Mouse (Mus musculus): ENCODE data around the gene Qk. TPM values are rescaled to one million over a fixed set of nuclear protein-coding genes. Genes with fewer than 3 reads are reported as not detected.

Gene Qk
- polyA plus RNA-seq, 1 experiment from 2014 or later = 37.0 TPM

- H3K27me3 ChIP-seq (ENCODE audit: control insufficient read depth, insufficient read depth, low read depth, low read length) = no peaks in the 10 kb centered on the region
- ATAC-seq (ENCODE audit: low read depth) = no peak
- H3K36me3 ChIP-seq (ENCODE audit: control insufficient read depth, insufficient read depth, low read length) = no peaks in the 10 kb centered on the region
- no peak overlapping the region for H3K9ac ChIP-seq (ENCODE audit: low read length)
- no peak overlapping the region for H3K4me2 ChIP-seq (ENCODE audit: low read depth, low read length)
- H3K9me3 ChIP-seq (ENCODE audit: control insufficient read depth, low read length) = no peaks in the 10 kb centered on the region
- no peak overlapping the region for H3K27ac ChIP-seq (ENCODE audit: low read length)
- 49% methylated on average over 5 of the region's 5 CpGs for WGBS
- no peak overlapping the region for H3K4me3 ChIP-seq (ENCODE audit: low read length)
- peaks cover 5% of the 10 kb centered on the region for H3K4me1 ChIP-seq (replicated peaks; ENCODE audit: control insufficient read depth, insufficient read depth, low read length)
Observed at GRCm38 (mm10) chr17:10329461-10329860, 9.8 kb upstream of the Qk start.

GRCm38 (mm10) chr17:10328544-10329100, 9.0 kb upstream of the Qk start:
- no peaks in the 10 kb centered on the region for H3K9me3 ChIP-seq (ENCODE audit: control insufficient read depth, low read length)
- ATAC-seq (ENCODE audit: low read depth) = no peak
- H3K36me3 ChIP-seq (ENCODE audit: control insufficient read depth, insufficient read depth, low read length) = no peaks in the 10 kb centered on the region
- H3K27ac ChIP-seq (ENCODE audit: low read length) = no peak overlapping the region
- H3K9ac ChIP-seq (ENCODE audit: low read length) = no peak overlapping the region
- H3K4me2 ChIP-seq (ENCODE audit: low read depth, low read length) = no peak overlapping the region
- H3K27me3 ChIP-seq (ENCODE audit: control insufficient read depth, insufficient read depth, low read depth, low read length) = no peaks in the 10 kb centered on the region
- no peak overlapping the region for H3K4me3 ChIP-seq (ENCODE audit: low read length)
- WGBS = 86% methylated on average over 9 of the region's 9 CpGs
- peaks cover 3% of the 10 kb centered on the region for H3K4me1 ChIP-seq (replicated peaks; ENCODE audit: control insufficient read depth, insufficient read depth, low read length)

GRCm38 (mm10) chr17:10327584-10328210, 8.0 kb upstream of the Qk start:
- Histone ChIP-seq H3K9me3 (ENCODE audit: control insufficient read depth, low read length) (no peaks in the 10 kb centered on the region), H3K9ac (ENCODE audit: low read length) (no peak overlapping the region), H3K27ac (ENCODE audit: low read length) (no peak overlapping the region), H3K4me2 (ENCODE audit: low read depth, low read length) (no peak overlapping the region), H3K27me3 (ENCODE audit: control insufficient read depth, insufficient read depth, low read depth, low read length) (no peaks in the 10 kb centered on the region), H3K36me3 (ENCODE audit: control insufficient read depth, insufficient read depth, low read length) (no peaks in the 10 kb centered on the region), H3K4me1 (replicated peaks; ENCODE audit: control insufficient read depth, insufficient read depth, low read length) (peaks cover 7% of the 10 kb centered on the region), H3K4me3 (ENCODE audit: low read length) (no peak overlapping the region)
- WGBS = 73% methylated on average over 5 of the region's 5 CpGs
- no peak for ATAC-seq (ENCODE audit: low read depth)

GRCm38 (mm10) chr17:10326596-10327045, 7.0 kb upstream of the Qk start:
- no peaks in the 10 kb centered on the region for H3K36me3 ChIP-seq (ENCODE audit: control insufficient read depth, insufficient read depth, low read length)
- H3K9ac ChIP-seq (ENCODE audit: low read length) = no peak overlapping the region
- WGBS = 55% methylated on average over 3 of the region's 3 CpGs
- H3K4me3 ChIP-seq (ENCODE audit: low read length) = no peak overlapping the region
- H3K4me2 ChIP-seq (ENCODE audit: low read depth, low read length) = no peak overlapping the region
- H3K9me3 ChIP-seq (ENCODE audit: control insufficient read depth, low read length) = no peaks in the 10 kb centered on the region
- H3K27ac ChIP-seq (ENCODE audit: low read length) = no peak overlapping the region
- peaks cover 7% of the 10 kb centered on the region for H3K4me1 ChIP-seq (replicated peaks; ENCODE audit: control insufficient read depth, insufficient read depth, low read length)
- ATAC-seq (ENCODE audit: low read depth) = peak; percentile 86
- H3K27me3 ChIP-seq (ENCODE audit: control insufficient read depth, insufficient read depth, low read depth, low read length) = no peaks in the 10 kb centered on the region

- H3K27me3 ChIP-seq (ENCODE audit: control insufficient read depth, insufficient read depth, low read depth, low read length) = no peaks in the 10 kb centered on the region
- no peaks in the 10 kb centered on the region for H3K36me3 ChIP-seq (ENCODE audit: control insufficient read depth, insufficient read depth, low read length)
- H3K27ac ChIP-seq (ENCODE audit: low read length) = no peak overlapping the region
- H3K4me3 ChIP-seq (ENCODE audit: low read length) = no peak overlapping the region
- no peaks in the 10 kb centered on the region for H3K9me3 ChIP-seq (ENCODE audit: control insufficient read depth, low read length)
- no peak for ATAC-seq (ENCODE audit: low read depth)
- H3K4me2 ChIP-seq (ENCODE audit: low read depth, low read length) = no peak overlapping the region
- H3K4me1 ChIP-seq (replicated peaks; ENCODE audit: control insufficient read depth, insufficient read depth, low read length) = peaks cover 7% of the 10 kb centered on the region
- WGBS = 91% methylated on average over 4 of the region's 4 CpGs
- H3K9ac ChIP-seq (ENCODE audit: low read length) = no peak overlapping the region
Observed at GRCm38 (mm10) chr17:10325921-10326320, 6.3 kb upstream of the Qk start.

GRCm38 (mm10) chr17:10321754-10322153, 2.1 kb upstream of the Qk start:
- no peaks in the 10 kb centered on the region for H3K27me3 ChIP-seq (ENCODE audit: control insufficient read depth, insufficient read depth, low read depth, low read length)
- ATAC-seq (ENCODE audit: low read depth) = no peak
- H3K4me1 ChIP-seq (replicated peaks; ENCODE audit: control insufficient read depth, insufficient read depth, low read length) = peaks cover 7% of the 10 kb centered on the region
- no peaks in the 10 kb centered on the region for H3K36me3 ChIP-seq (ENCODE audit: control insufficient read depth, insufficient read depth, low read length)
- no peak overlapping the region for H3K27ac ChIP-seq (ENCODE audit: low read length)
- 69% methylated on average over 4 of the region's 4 CpGs for WGBS
- no peak overlapping the region for H3K9ac ChIP-seq (ENCODE audit: low read length)
- no peaks in the 10 kb centered on the region for H3K9me3 ChIP-seq (ENCODE audit: control insufficient read depth, low read length)
- H3K4me2 ChIP-seq (ENCODE audit: low read depth, low read length) = no peak overlapping the region
- no peak overlapping the region for H3K4me3 ChIP-seq (ENCODE audit: low read length)

GRCm38 (mm10) chr17:10321092-10321491, 1.4 kb upstream of the Qk start:
- 27% methylated on average over 1 of the region's 1 CpGs for WGBS
- no peak for ATAC-seq (ENCODE audit: low read depth)

GRCm38 (mm10) chr17:10320456-10320790, 769 bp upstream of the Qk start:
- WGBS = 12% methylated on average over 10 of the region's 10 CpGs
- no peaks in the 10 kb centered on the region for H3K36me3 ChIP-seq (ENCODE audit: control insufficient read depth, insufficient read depth, low read length)

More at GRCm38 (mm10) chr17:10321092-10321491, 1.4 kb upstream of the Qk start:
- peaks cover 4% of the 10 kb centered on the region for H3K4me1 ChIP-seq (replicated peaks; ENCODE audit: control insufficient read depth, insufficient read depth, low read length)
- no peaks in the 10 kb centered on the region for H3K9me3 ChIP-seq (ENCODE audit: control insufficient read depth, low read length)
- no peaks in the 10 kb centered on the region for H3K36me3 ChIP-seq (ENCODE audit: control insufficient read depth, insufficient read depth, low read length)
- no peak overlapping the region for H3K27ac ChIP-seq (ENCODE audit: low read length)
- H3K27me3 ChIP-seq (ENCODE audit: control insufficient read depth, insufficient read depth, low read depth, low read length) = no peaks in the 10 kb centered on the region
- H3K4me2 ChIP-seq (ENCODE audit: low read depth, low read length) = peak overlapping the region; percentile 40; the same call in 1 of the 2 replicates
- no peak overlapping the region for H3K9ac ChIP-seq (ENCODE audit: low read length)
- H3K4me3 ChIP-seq (ENCODE audit: low read length) = peak overlapping the region; percentile 20; the same call in 1 of the 2 replicates

GRCm38 (mm10) chr17:10319431-10319684, 296 bp downstream of the Qk start:
- ATAC-seq (ENCODE audit: low read depth) = no peak
- under 1% methylated on average over 21 of the region's 46 CpGs for WGBS
- Histone ChIP-seq H3K9ac (ENCODE audit: low read length) (peak overlapping the region; percentile 99), H3K4me2 (ENCODE audit: low read depth, low read length) (peak overlapping the region; percentile 63), H3K27me3 (ENCODE audit: control insufficient read depth, insufficient read depth, low read depth, low read length) (no peaks in the 10 kb centered on the region), H3K9me3 (ENCODE audit: control insufficient read depth, low read length) (no peaks in the 10 kb centered on the region), H3K4me3 (ENCODE audit: low read length) (peak overlapping the region; percentile 96), H3K27ac (ENCODE audit: low read length) (peak overlapping the region; percentile 99), H3K36me3 (ENCODE audit: control insufficient read depth, insufficient read depth, low read length) (no peaks in the 10 kb centered on the region), H3K4me1 (replicated peaks; ENCODE audit: control insufficient read depth, insufficient read depth, low read length) (peaks cover 7% of the 10 kb centered on the region)

More at GRCm38 (mm10) chr17:10320456-10320790, 769 bp upstream of the Qk start:
- Histone ChIP-seq H3K9ac (ENCODE audit: low read length) (peak overlapping the region; percentile 99), H3K4me3 (ENCODE audit: low read length) (peak overlapping the region; percentile 96), H3K4me1 (replicated peaks; ENCODE audit: control insufficient read depth, insufficient read depth, low read length) (peaks cover 4% of the 10 kb centered on the region), H3K27me3 (ENCODE audit: control insufficient read depth, insufficient read depth, low read depth, low read length) (no peaks in the 10 kb centered on the region), H3K4me2 (ENCODE audit: low read depth, low read length) (peak overlapping the region; percentile 63), H3K27ac (ENCODE audit: low read length) (peak overlapping the region; percentile 99), H3K9me3 (ENCODE audit: control insufficient read depth, low read length) (no peaks in the 10 kb centered on the region)
- no peak for ATAC-seq (ENCODE audit: low read depth)
